Mouse (Mus musculus) naive thymus-derived CD4-positive, alpha-beta T cell, adult 5 months (primary cell): Measurements from ENCODE around the gene Smarca4. TPM values are rescaled to one million over a fixed set of nuclear protein-coding genes. Genes with fewer than 3 reads are reported as not detected.

ENCODE experiments used
- polyA plus RNA-seq: library from polyadenylated mRNA; unstranded; fragments of 100-300 nt; shearing (Covaris generic); gene quantifications from one replicate; pipeline ENCODE4 v1.2.1, GENCODE M21; 2017

Gene Smarca4
- polyA plus RNA-seq: 58.3 TPM

GRCm38 (mm10) chr9:21615617-21616231 is at the start of gene Smarca4:
Gene Smarca4 (plus strand): TSS chr9:21616169.

GRCm38 (mm10) chr9:21592703-21593121 is 23.3 kb upstream of the Smarca4 start, which contains the start of the genes Timm29 and Yipf2:
Gene Timm29 (plus strand): TSS chr9:21592722.
Gene Yipf2 (minus strand): TSS chr9:21592828.

GRCm38 (mm10) chr9:21723377-21724146 is 107.6 kb downstream of the Smarca4 start, which contains the start of gene Ldlr:
Gene Ldlr (plus strand): TSS chr9:21723483.

Other genes starting within 250 kb of the Smarca4 start
- 85.5 TPM for gene Ilf3, start 248.3 kb upstream of the Smarca4 start, polyA plus RNA-seq
- gene Qtrt1, start 204.3 kb upstream of the Smarca4 start, polyA plus RNA-seq: 56.2 TPM
- gene Dnm2, start 191.3 kb upstream of the Smarca4 start, polyA plus RNA-seq: 331 TPM
- 2.6 TPM for gene Tmed1, start 105.9 kb upstream of the Smarca4 start, polyA plus RNA-seq
- 42.4 TPM for gene AB124611, start 90.0 kb upstream of the Smarca4 start, polyA plus RNA-seq
- gene Carm1, start 69.3 kb upstream of the Smarca4 start, polyA plus RNA-seq: 68.4 TPM
- gene Timm29, start 23.4 kb upstream of the Smarca4 start, polyA plus RNA-seq: 29.2 TPM
- 14.2 TPM for gene Yipf2, start 23.3 kb upstream of the Smarca4 start, polyA plus RNA-seq
- gene Ldlr, start 107.3 kb downstream of the Smarca4 start, polyA plus RNA-seq: 41.1 TPM
- gene Spc24, start 144.1 kb downstream of the Smarca4 start, polyA plus RNA-seq: 0.77 TPM
- gene Kank2, start 182.6 kb downstream of the Smarca4 start, polyA plus RNA-seq: 0.06 TPM
- gene Angptl8, start 219.3 kb downstream of the Smarca4 start, polyA plus RNA-seq: not detected
- gene Dock6, start 236.5 kb downstream of the Smarca4 start, polyA plus RNA-seq: 1.3 TPM